Mouse (Mus musculus) cortical plate, adult 2 months (tissue): ENCODE data around the gene Chka.

Source experiments
- CTCF ChIP-seq: fragments of 200-500 bp; IDR thresholded peaks from 2 replicates; pipeline ENCODE4 v1.5.1; 2011; ENCODE audit warnings: mild to moderate bottlenecking, control low read depth, low read length; ENCODE audit not compliant: insufficient read depth; ENCODE audit errors: extremely low read depth
- POLR2A ChIP-seq: fragments of 200-500 bp; IDR thresholded peaks from 2 replicates; pipeline ENCODE4 v1.6.1; 2011; ENCODE audit warnings: mild to moderate bottlenecking, low read length, control low read depth; ENCODE audit not compliant: insufficient read depth; ENCODE audit errors: extremely low read depth

- TF ChIP-seq CTCF, result no peak
- TF ChIP-seq POLR2A, result no peak
Measured at GRCm38 (mm10) chr19:3942986-3943735, 91.6 kb downstream of the Chka start.
